Mouse (Mus musculus) gastrocnemius, adult 2 months (tissue): Measurements from ENCODE around the gene Id1. TPM values are rescaled to one million over a fixed set of nuclear protein-coding genes. Genes with fewer than 3 reads are reported as not detected.
A peak's percentile ranks its signal among the peaks of the same experiment; 100 is the strongest.

ENCODE experiments used
- DNase-seq: peaks from one replicate; pipeline ENCODE4 v3.0.0; 2022
- H3K27ac ChIP-seq: fragments of 200-600 bp; 2 replicates; pipeline ENCODE4 v1.8.1; 2022; ENCODE audit warnings: mild to moderate bottlenecking
- H3K4me3 ChIP-seq: fragments of 200-600 bp; 2 replicates; pipeline ENCODE4 v1.8.1; 2022; ENCODE audit warnings: mild to moderate bottlenecking, moderate library complexity
- CTCF ChIP-seq: fragments of 200-600 bp; IDR thresholded peaks from 2 replicates; pipeline ENCODE4 v1.8.1; 2022; ENCODE audit warnings: antibody characterized with exemption, mild to moderate bottlenecking, moderate library complexity
- intact Hi-C: fragments of 180-260 bp; cut with DNase I; formaldehyde crosslinking; loops from one replicate; pipeline ENCODE4 v1.15.1; 2025
- total RNA-seq, 2 experiments: library from RNA; stranded (reverse); gene quantifications; 2 replicates each; pipeline ENCODE4 v1.2.3; 2021

Id1 gene
- total RNA-seq, 2 experiments from 2014 or later = 6.7 to 26.8 TPM

DNA sequence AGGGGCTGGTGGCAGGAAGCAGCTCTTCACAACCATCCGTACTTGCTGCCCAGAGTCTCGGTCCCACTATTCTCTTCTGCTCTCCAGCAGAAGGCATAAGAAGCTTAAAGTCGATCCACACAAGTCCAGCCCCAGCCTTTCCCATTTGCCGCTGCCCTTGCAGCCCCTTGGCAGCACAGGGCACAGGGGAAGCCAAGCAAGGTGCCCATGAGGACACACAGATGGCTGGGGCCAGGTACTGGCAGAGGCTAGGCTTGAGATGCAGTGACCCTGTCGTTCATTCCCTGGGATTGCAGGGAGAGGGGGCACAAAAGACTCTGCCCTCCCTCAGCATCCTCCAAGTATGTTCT, 31.8 kb upstream of the Id1 start:
- Histone ChIP-seq H3K27ac (no peak overlapping the region; the same call in 1 of the 2 replicates), H3K4me3 (no peak overlapping the region)
- no peak for DNase-seq
- TF ChIP-seq CTCF = no peak
- intact Hi-C loops = no loop called here

- no peak for TF ChIP-seq CTCF
- intact Hi-C loops = no loop called here
- Histone ChIP-seq H3K27ac (peak overlapping the region; percentile 85), H3K4me3 (no peak overlapping the region)
- no peak for DNase-seq
Measured at GRCm38 (mm10) chr2:152704811-152705370, 31.2 kb upstream of the Id1 start.

DNA sequence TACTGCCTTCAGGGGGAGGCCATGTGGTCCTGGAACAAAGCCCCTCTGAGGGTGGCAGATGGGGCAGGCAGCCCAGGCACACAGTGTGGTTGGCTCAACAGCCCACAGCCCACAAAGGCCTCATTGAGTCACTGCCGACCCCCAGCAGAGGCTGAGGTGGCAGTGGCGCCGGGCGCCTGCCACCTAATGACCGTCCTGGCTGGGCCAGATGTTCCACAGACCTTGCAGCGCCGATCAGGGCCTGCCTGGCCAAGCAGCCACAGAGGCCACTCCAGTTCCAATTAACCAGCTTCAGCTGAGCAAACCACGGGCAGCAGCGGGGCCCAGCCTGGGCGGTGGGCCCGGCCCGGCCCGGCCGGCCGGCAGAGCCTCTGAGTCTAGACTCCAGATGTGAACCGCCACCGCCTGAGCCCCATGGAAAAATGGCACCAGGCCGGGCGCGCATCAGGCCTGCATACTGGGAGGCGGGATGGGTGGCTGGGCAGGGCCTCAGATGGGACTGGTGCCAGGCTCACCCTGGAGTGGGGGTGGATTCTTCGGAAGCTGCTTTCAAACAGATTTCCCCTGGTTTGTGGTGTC, 30.0 kb upstream of the Id1 start:
- DNase-seq = peak; percentile 84
- peak overlapping the region; percentile 38 for H3K4me3 ChIP-seq
- H3K27ac ChIP-seq = peak overlapping the region; percentile 85
- intact Hi-C loops = no loop called here
- TF ChIP-seq CTCF = no peak

- Histone ChIP-seq H3K27ac (peak overlapping the region; percentile 85), H3K4me3 (peak overlapping the region; percentile 71)
- DNase-seq = no peak
- intact Hi-C loops = loop anchor here (1.0 kb wide), 1 partner anchor 32 kb away; no protein-coding TSS in a partner anchor
- no peak for TF ChIP-seq CTCF
Measured at GRCm38 (mm10) chr2:152707186-152707585, 28.9 kb upstream of the Id1 start.

DNA sequence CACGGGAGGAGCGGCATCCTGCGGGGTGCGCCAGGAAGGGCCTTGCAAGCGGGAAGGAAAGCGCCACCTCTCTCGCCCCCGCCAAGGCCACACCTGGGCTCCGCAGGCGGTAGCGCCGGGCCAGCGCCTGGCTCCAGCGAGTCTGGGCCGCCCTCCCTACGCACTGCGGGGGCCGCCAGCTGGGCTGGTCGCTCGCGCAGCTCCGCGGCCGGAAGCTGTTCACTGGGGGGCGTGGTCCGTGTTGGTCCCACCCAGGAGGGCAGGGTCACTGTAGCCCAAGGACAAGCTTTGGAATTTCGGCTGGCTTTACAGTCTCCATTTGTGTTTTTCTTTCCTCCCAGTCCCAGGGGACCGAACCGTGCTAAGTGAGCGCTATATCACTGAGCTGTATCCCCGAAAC, 28.4 kb upstream of the Id1 start:
- intact Hi-C loops = loop anchor here (1.0 kb wide), 1 partner anchor 32 kb away; no protein-coding TSS in a partner anchor
- Histone ChIP-seq H3K4me3 (peak overlapping the region; percentile 71), H3K27ac (peak overlapping the region; percentile 85)
- DNase-seq = peak; percentile 94
- TF ChIP-seq CTCF = no peak

GRCm38 (mm10) chr2:152709066-152709465, 27.0 kb upstream of the Id1 start:
- intact Hi-C loops = no loop called here
- no peak overlapping the region for H3K4me3 ChIP-seq
- peak overlapping the region; percentile 85 for H3K27ac ChIP-seq
- no peak for DNase-seq
- no peak for TF ChIP-seq CTCF

GRCm38 (mm10) chr2:152716241-152716772, 19.7 kb upstream of the Id1 start:
- H3K27ac ChIP-seq = no peak overlapping the region; the same call in 1 of the 2 replicates
- H3K4me3 ChIP-seq = no peak overlapping the region
- DNase-seq = no peak
- TF ChIP-seq CTCF = no peak
- intact Hi-C loops = no loop called here

- no peak for TF ChIP-seq CTCF
- intact Hi-C loops = no loop called here
- DNase-seq = no peak
- Histone ChIP-seq H3K4me3 (no peak overlapping the region), H3K27ac (no peak overlapping the region)
Measured at GRCm38 (mm10) chr2:152717652-152718051, 18.4 kb upstream of the Id1 start.

- no peak for TF ChIP-seq CTCF
- DNase-seq = no peak
- intact Hi-C loops = no loop called here
- H3K27ac ChIP-seq = no peak overlapping the region
- no peak overlapping the region for H3K4me3 ChIP-seq
Measured at GRCm38 (mm10) chr2:152718076-152718475, 18.0 kb upstream of the Id1 start.

DNA sequence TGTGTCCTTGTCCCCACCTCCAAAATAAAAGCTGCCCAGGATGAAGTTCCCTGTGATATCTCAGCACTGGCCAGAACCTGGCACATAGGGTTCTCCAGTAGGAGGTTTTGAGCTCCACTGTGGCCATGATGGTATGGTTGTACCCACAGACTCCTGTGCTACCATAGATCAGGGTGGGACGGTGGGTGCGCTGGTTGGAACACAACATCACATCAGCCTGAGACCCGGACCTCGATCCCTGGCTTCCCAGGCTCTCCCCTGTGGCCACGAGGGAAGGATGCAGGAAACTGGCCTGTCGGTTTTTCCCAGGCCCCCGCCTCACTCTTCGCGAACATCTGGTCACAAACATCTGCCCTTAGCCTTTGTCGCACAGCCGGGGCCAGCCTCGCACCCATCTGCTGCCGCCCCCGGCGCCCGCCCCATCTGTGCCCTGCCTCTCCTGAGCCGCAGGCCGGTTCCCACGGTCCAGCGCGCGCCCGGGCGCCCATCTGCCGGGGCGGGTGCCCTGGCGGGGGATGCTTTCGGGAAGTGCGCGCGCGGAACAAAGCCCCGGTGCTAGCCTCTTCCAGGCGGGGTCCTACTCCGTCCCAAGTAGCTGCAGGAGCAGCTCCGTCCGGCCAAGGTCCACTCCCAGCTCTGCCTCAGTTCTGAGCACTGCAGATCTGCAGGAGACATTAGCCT, 12.3 kb upstream of the Id1 start:
- Histone ChIP-seq H3K27ac (peak overlapping the region; percentile 89), H3K4me3 (peak overlapping the region; percentile 61)
- intact Hi-C loops = no loop called here
- DNase-seq = peak; percentile 69
- no peak for TF ChIP-seq CTCF

DNA sequence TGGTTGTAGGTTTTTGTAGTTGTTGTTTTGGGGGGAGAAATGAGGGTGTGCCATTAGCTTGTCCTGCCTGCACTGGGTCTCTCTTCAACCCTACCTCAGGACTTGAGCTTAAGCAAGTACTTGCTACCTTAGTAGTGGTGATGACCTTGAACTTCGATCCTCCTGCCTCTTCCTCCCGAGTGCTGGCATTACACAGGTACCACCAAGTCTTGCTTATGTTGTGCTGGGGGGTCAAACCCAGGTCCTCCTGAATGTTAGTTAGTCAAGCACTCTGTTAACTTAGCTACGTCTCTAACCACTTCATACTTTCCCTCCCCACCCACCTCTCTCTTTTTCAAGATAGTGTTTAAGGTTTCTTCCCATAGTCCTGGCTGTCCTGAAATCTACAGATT, 11.7 kb upstream of the Id1 start:
- Histone ChIP-seq H3K27ac (peak overlapping the region; percentile 89), H3K4me3 (peak overlapping the region; percentile 61)
- no peak for DNase-seq
- intact Hi-C loops = no loop called here
- TF ChIP-seq CTCF = no peak

GRCm38 (mm10) chr2:152725178-152725750, 10.8 kb upstream of the Id1 start:
- intact Hi-C loops = no loop called here

DNA sequence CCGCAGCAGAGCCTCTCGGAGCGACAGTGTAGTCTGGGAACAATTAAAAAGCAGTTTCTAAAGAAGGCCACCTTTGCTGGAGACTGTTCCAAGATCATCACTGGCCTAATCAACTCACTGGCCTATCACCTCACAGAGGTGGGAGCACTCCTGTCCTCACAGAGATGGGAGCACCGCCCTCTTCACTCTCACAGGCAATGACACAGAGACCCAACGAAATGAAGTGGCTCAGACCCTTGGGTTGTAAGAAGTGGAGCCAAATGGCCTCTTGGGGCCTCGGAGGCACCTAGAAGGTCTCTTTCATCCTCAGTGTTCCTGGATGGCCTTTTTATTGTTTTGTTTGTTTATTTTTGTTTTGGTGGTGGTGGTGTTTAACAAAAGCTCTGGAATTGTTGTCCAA, 9.8 kb upstream of the Id1 start:
- DNase-seq = no peak
- no peak for TF ChIP-seq CTCF
- Histone ChIP-seq H3K27ac (peak overlapping the region; percentile 89), H3K4me3 (no peak overlapping the region)
- intact Hi-C loops = no loop called here

More at GRCm38 (mm10) chr2:152725178-152725750, 10.8 kb upstream of the Id1 start:
- Histone ChIP-seq H3K4me3 (peak overlapping the region; percentile 15; the same call in 1 of the 2 replicates), H3K27ac (peak overlapping the region; percentile 89)
- no peak for DNase-seq
- TF ChIP-seq CTCF = no peak
